Mouse (Mus musculus) lung, adult 2 months (tissue): ENCODE measurements around the gene Nsf.

Experiments used
- CTCF ChIP-seq: fragments of 200-500 bp; IDR thresholded peaks from 2 replicates; pipeline ENCODE4 v1.5.1; 2011; ENCODE audit warnings: mild to moderate bottlenecking, low read length, control low read depth; ENCODE audit not compliant: insufficient read depth
- POLR2A ChIP-seq: fragments of 200-500 bp; IDR thresholded peaks from 2 replicates; pipeline ENCODE4 v1.6.1; 2011; ENCODE audit warnings: low read depth, mild to moderate bottlenecking, control low read depth, low read length, borderline replicate concordance; ENCODE audit errors: extremely low read depth

DNA sequence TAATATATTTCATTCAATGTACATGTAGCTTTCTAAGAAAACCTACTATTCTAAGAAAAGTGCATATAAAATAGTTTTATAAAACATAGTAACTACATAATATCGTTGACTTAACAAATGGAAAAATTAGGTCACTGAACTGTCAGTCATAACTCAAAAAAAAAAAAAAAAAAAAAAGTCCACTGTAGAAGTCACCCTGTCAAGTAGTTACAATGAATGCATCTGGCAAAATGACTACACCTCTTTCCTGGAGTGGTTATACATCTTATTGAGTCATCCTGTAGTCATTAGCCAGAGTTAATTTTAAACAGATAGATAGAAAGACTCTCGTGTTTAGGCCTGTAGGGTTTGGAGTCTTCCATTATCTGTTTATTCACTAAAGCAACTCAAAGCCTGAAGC is 114.9 kb downstream of the Nsf start:
- no peak for TF ChIP-seq CTCF
- TF ChIP-seq POLR2A: no peak
